17 mouse cellular contexts compared by ENCODE assay signal in the genomic region with DNA sequence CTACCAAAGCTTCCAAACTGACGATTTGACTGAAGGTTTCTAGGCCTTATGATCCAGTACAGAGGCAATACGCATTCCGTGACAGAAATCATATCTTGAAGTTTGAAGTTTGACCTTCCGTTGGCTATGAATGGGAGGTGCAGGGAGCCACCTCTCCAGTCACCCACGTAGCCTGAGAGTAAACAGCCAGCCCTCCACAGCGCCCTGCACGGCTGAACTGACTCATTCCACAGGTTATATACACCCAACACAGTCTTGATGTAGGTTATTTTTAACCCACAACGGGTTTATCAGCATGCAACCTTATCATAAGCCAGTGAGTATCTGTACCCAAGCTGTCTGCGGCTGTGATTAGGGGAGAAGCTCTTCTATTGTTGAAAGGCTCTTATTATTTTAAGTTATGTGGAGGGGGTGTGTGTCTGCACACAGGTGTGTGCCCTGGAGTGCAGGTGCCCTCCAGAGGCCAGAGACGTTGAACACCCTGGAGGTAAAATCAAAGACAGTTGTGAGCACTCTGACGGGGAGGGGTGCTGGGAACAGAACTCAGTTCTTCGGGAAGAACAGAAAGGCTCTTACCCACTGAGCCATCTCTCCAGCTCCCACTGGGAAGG. TPM values are rescaled to one million over a fixed set of nuclear protein-coding genes. Genes with fewer than 3 reads are reported as not detected.
DNase-seq lines count a peak whose midpoint lies in the region; ATAC-seq and TF ChIP-seq lines count a peak whose summit lies in the region.
"Had no signal": no experiment of that assay in that cellular context is flagged by ENCODE, and none has a peak within 500 bp of the region (broad histone marks: within the 10 kb centered on the region; RNA-seq: fewer than 3 reads in every experiment).

No protein-coding gene starts in this region.

- no peaks in the 10 kb centered on the region for H3K36me3 ChIP-seq in heart, embryonic 12.5 days
- no peaks in the 10 kb centered on the region for H3K36me3 ChIP-seq in intestine, embryonic 15.5 days
- no peaks in the 10 kb centered on the region for H3K36me3 ChIP-seq in stomach, embryonic 16.5 days (ENCODE audit: control insufficient read depth, insufficient read depth, low read length)
- H3K36me3 ChIP-seq in midbrain, embryonic 14.5 days (ENCODE audit: control insufficient read depth, insufficient read depth, low read length), result no peaks in the 10 kb centered on the region
- H3K36me3 ChIP-seq: hindbrain, embryonic 12.5 days; limb, embryonic 13.5 days; liver, embryonic 15.5 days; midbrain, embryonic 13.5 days had no signal

- H3K27me3 ChIP-seq in heart, embryonic 12.5 days (replicated peaks), result peaks cover 5% of the 10 kb centered on the region
- no peaks in the 10 kb centered on the region for H3K27me3 ChIP-seq in intestine, embryonic 15.5 days (replicated peaks)
- H3K27me3 ChIP-seq in stomach, embryonic 16.5 days (ENCODE audit: control insufficient read depth, insufficient read depth, low read length), result no peaks in the 10 kb centered on the region
- H3K27me3 ChIP-seq in midbrain, embryonic 14.5 days (ENCODE audit: control insufficient read depth, insufficient read depth, low read length), result no peaks in the 10 kb centered on the region
- H3K27me3 ChIP-seq: liver, embryonic 15.5 days; midbrain, embryonic 13.5 days had no signal

- TF ChIP-seq CTCF in layer of hippocampus, adult 2 months (conservative IDR thresholded peaks at IDR 0.05), result no peak

- peaks cover 7% of the 10 kb centered on the region; the same call in 1 of the 2 replicates for H3K9me3 ChIP-seq in heart, embryonic 12.5 days (replicated peaks)
- H3K9me3 ChIP-seq in intestine, embryonic 15.5 days, result no peaks in the 10 kb centered on the region
- no peaks in the 10 kb centered on the region for H3K9me3 ChIP-seq in stomach, embryonic 16.5 days (replicated peaks; ENCODE audit: control insufficient read depth, low read length)
- no peaks in the 10 kb centered on the region for H3K9me3 ChIP-seq in midbrain, embryonic 14.5 days (ENCODE audit: control insufficient read depth, low read length)
- H3K9me3 ChIP-seq: hindbrain, embryonic 12.5 days; limb, embryonic 13.5 days; liver, embryonic 15.5 days; midbrain, embryonic 13.5 days had no signal

- no peak for ATAC-seq in heart, embryonic 12.5 days (ENCODE audit: insufficient number of reproducible peaks, low FRiP score)
- peak; percentile 91 for ATAC-seq in intestine, embryonic 15.5 days
- peak; percentile 83 for ATAC-seq in stomach, embryonic 16.5 days (ENCODE audit: insufficient read depth, low FRiP score)
- ATAC-seq in midbrain, embryonic 14.5 days (ENCODE audit: low FRiP score, low TSS enrichment), result no peak
- ATAC-seq: midbrain, embryonic 13.5 days had no signal

- peak overlapping the region; percentile 0; the same call in 1 of the 2 replicates for H3K27ac ChIP-seq in heart, embryonic 12.5 days (ENCODE audit: poor library complexity, severe bottlenecking)
- H3K27ac ChIP-seq in layer of hippocampus, adult 2 months, result peak overlapping the region; percentile 66
- peak overlapping the region; percentile 71; the same call in 1 of the 2 replicates for H3K27ac ChIP-seq in intestine, embryonic 15.5 days
- H3K27ac ChIP-seq in stomach, embryonic 16.5 days (ENCODE audit: low read length), result peak overlapping the region; percentile 38
- no peak overlapping the region for H3K27ac ChIP-seq in midbrain, embryonic 14.5 days (replicated peaks; ENCODE audit: low read depth, low read length)
- H3K27ac ChIP-seq: hindbrain, embryonic 12.5 days; kidney, postnatal 0 days; limb, embryonic 13.5 days; liver, embryonic 15.5 days; midbrain, embryonic 13.5 days had no signal

- intact Hi-C loops in heart, postnatal 36 days (cut with DNase I), result no loop called here

- peaks cover 26% of the 10 kb centered on the region for H3K4me1 ChIP-seq in heart, embryonic 12.5 days (replicated peaks)
- 0 out of 2 replicates have a peak, but pooled peaks cover 12% of the 10 kb centered on the region for H3K4me1 ChIP-seq in intestine, embryonic 15.5 days (replicated peaks)
- H3K4me1 ChIP-seq in stomach, embryonic 16.5 days (ENCODE audit: control insufficient read depth, insufficient read depth, low read length), result no peaks in the 10 kb centered on the region
- H3K4me1 ChIP-seq in midbrain, embryonic 14.5 days (ENCODE audit: control insufficient read depth, insufficient read depth, low read length), result no peaks in the 10 kb centered on the region
- H3K4me1 ChIP-seq: hindbrain, embryonic 12.5 days; limb, embryonic 13.5 days; midbrain, embryonic 13.5 days had no signal

- no peak overlapping the region for H3K9ac ChIP-seq in heart, embryonic 12.5 days
- H3K9ac ChIP-seq in intestine, embryonic 15.5 days, result no peak overlapping the region
- no peak overlapping the region for H3K9ac ChIP-seq in stomach, embryonic 16.5 days (ENCODE audit: low read length)
- H3K9ac ChIP-seq in midbrain, embryonic 14.5 days (replicated peaks; ENCODE audit: low read length), result no peak overlapping the region
- H3K9ac ChIP-seq: hindbrain, embryonic 12.5 days; limb, embryonic 13.5 days; liver, embryonic 15.5 days; midbrain, embryonic 13.5 days had no signal

- H3K4me3 ChIP-seq in heart, embryonic 12.5 days, result no peak overlapping the region
- H3K4me3 ChIP-seq in layer of hippocampus, adult 2 months, result no peak overlapping the region
- no peak overlapping the region for H3K4me3 ChIP-seq in intestine, embryonic 15.5 days (replicated peaks)
- H3K4me3 ChIP-seq in stomach, embryonic 16.5 days (replicated peaks; ENCODE audit: low read length), result no peak overlapping the region
- H3K4me3 ChIP-seq in midbrain, embryonic 14.5 days (replicated peaks; ENCODE audit: low read depth, low read length), result no peak overlapping the region
- H3K4me3 ChIP-seq: hindbrain, embryonic 12.5 days; limb, embryonic 13.5 days; liver, embryonic 15.5 days; midbrain, embryonic 13.5 days had no signal

- no peak overlapping the region for H3K4me2 ChIP-seq in heart, embryonic 12.5 days
- no peak overlapping the region for H3K4me2 ChIP-seq in intestine, embryonic 15.5 days (replicated peaks)
- no peak overlapping the region for H3K4me2 ChIP-seq in stomach, embryonic 16.5 days (ENCODE audit: low read depth, low read length)
- H3K4me2 ChIP-seq in midbrain, embryonic 14.5 days (ENCODE audit: low read length), result no peak overlapping the region
- H3K4me2 ChIP-seq: hindbrain, embryonic 12.5 days; limb, embryonic 13.5 days; liver, embryonic 15.5 days; midbrain, embryonic 13.5 days had no signal

- no peak for DNase-seq in heart, postnatal 36 days
- DNase-seq in layer of hippocampus, adult 2 months (ENCODE audit: low spot score in 2 of 2), result no peak
- no peak for DNase-seq in layer of hippocampus, adult 9-10 months (ENCODE audit: low spot score)
- DNase-seq in layer of hippocampus, postnatal 10 days (ENCODE audit: low spot score in 2 of 2), result no peak
- no peak for DNase-seq in midbrain, embryonic 14.5 days
- DNase-seq: adrenal gland, postnatal 36 days; cerebellum, adult 2 months; kidney, adult 11 months; thymus, adult 2 months had no signal

- WGBS in heart, embryonic 12.5 days, result 36% methylated on average over 12 of the region's 12 CpGs
- whole genome bisulfite sequencing in intestine, embryonic 15.5 days, result 55% methylated on average over 12 of the region's 12 CpGs
- WGBS in stomach, embryonic 16.5 days, result 59% methylated on average over 12 of the region's 12 CpGs
- 88% methylated on average over 12 of the region's 12 CpGs for WGBS in midbrain, embryonic 14.5 days

RNA-seq across cellular contexts. Expression of gene Etv3, which starts 31.6 kb away (rescaled TPM):
- polyA plus RNA-seq in heart, embryonic 12.5 days (2016; fragmentation: Nextera tagmentation; extraction: Ambion mirVana), result 13.9 and 14.0 TPM in 2 replicates
- total RNA-seq in heart, postnatal 36 days (2021), result 10 to 100 TPM; 19.2 to 20.0 TPM
- 10 to 100 TPM; 21.5 to 25.2 TPM for total RNA-seq in layer of hippocampus, adult 2 months (2021)
- polyA plus RNA-seq in intestine, embryonic 15.5 days (2015; fragmentation: Nextera tagmentation; extraction: Ambion mirVana), result 12.5 and 13.1 TPM in 2 replicates
- 14.4 and 17.1 TPM in 2 replicates for polyA plus RNA-seq in stomach, embryonic 16.5 days (2015; fragmentation: Nextera tagmentation; extraction: Ambion mirVana)
- total RNA-seq in layer of hippocampus, postnatal 10 days (2021), result 10 to 100 TPM; 14.4 to 18.0 TPM
- 7.0 and 8.3 TPM in 2 replicates for polyA plus RNA-seq in midbrain, embryonic 14.5 days (2014; fragmentation: Nextera tagmentation; extraction: Ambion mirVana)

Comparison
In these comparisons a context has a peak if more than half of its experiments do, and no peak if none do; other contexts are left out.
1. ATAC-seq: peak in intestine, embryonic 15.5 days (single experiment) and stomach, embryonic 16.5 days (single experiment); none in heart, embryonic 12.5 days (single experiment) and midbrain, embryonic 14.5 days (single experiment).